Mouse (Mus musculus): ENCODE measurements around the gene 4921511M17Rik. TPM values are rescaled to one million over a fixed set of nuclear protein-coding genes. Genes with fewer than 3 reads are reported as not detected.
"Not testable (repeated sequence)": the region's sequence is repeated elsewhere in the genome, so short reads cannot be mapped to it uniquely, and the experiment has no call there.

Gene 4921511M17Rik
- not detected for total RNA-seq (2021)

- intact Hi-C loops (cut with DNase I): not testable (repeated sequence)
These were observed at the start of gene 4921511M17Rik for GRCm38 (mm10) chrX:154033727-154034126. Gene 4921511M17Rik, minus strand, starts transcription at chrX:154033827.

GRCm38 (mm10) chrX:154054939-154055338 is 21.3 kb upstream of the 4921511M17Rik start, which contains the start of gene Gm10057:
Gene Gm10057, minus strand, starts transcription at chrX:154055039.
- DNase-seq (ENCODE audit: low spot score in 2 of 2); intact Hi-C loops (cut with DNase I): not testable (repeated sequence)

More at GRCm38 (mm10) chrX:154033727-154034126, at the start of gene 4921511M17Rik:
- not testable (repeated sequence) for DNase-seq (ENCODE audit: low spot score in 2 of 2)

DNA sequence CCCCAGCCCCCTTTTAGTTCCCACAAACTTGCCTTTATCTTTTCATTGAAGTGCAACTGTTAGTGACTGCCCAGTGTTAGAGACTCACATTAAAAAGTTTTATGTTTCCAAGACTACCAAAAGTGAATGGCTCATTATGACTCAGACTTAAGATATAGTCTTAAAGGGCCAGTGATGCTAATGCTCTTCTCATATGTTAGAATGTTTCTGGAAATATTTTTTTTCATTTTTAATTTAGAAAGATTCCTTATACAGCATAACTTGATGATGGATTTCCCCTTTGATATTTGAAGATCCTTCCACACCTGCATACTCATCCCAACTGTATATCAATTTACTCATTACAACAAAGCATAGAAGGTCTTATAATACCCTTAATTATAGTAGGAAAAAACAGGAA is 21.1 kb downstream of the 4921511M17Rik start, which contains the start of gene Samt1:
TSS of gene Samt1 (minus strand) at position 101 of the 400 bp plus-strand sequence.
- intact Hi-C loops (cut with DNase I); DNase-seq (ENCODE audit: low spot score in 2 of 2): not testable (repeated sequence)

DNA sequence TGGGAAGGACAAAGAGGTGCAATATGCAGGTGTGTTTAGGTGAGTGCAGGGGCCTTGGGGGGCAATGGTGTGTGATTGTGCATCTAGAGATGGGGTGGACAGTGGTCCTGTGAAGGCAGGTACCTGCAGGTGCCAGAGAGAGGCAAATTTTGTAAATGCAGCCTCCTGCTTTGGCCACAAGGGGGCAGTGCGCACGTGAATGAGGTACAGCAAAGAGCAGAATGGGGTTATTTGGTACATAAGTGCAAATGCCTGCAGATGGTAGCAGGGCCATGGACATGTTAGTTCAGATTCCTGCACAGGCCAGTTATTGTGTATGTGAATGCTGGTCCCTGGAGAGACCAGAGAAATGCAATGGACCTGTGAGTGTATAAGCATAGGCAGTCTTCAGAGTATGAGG is 56.7 kb downstream of the 4921511M17Rik start:
- DNase-seq (ENCODE audit: low spot score in 2 of 2); intact Hi-C loops (cut with DNase I): not testable (repeated sequence)

DNA sequence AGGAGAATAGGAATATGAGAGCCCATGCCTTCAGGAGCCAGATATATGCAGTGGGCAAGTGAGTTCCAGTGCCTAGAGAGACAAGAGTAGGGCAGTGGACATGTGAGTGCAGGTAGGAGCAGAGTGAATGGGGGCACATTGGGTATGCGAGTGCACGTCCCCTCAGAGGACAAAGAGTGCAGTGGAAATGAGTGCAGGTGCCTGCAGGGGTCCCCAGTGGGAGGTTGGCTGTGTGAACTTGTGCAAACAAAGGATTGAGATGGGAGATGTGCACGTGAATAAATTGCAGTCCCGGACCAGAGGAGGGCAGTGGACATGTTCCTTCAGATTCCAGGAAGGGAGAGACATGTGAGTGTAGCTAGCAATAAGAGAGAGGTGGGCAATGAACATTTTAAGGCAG is 57.2 kb downstream of the 4921511M17Rik start:
- DNase-seq (ENCODE audit: low spot score in 2 of 2); intact Hi-C loops (cut with DNase I): not testable (repeated sequence)

DNA sequence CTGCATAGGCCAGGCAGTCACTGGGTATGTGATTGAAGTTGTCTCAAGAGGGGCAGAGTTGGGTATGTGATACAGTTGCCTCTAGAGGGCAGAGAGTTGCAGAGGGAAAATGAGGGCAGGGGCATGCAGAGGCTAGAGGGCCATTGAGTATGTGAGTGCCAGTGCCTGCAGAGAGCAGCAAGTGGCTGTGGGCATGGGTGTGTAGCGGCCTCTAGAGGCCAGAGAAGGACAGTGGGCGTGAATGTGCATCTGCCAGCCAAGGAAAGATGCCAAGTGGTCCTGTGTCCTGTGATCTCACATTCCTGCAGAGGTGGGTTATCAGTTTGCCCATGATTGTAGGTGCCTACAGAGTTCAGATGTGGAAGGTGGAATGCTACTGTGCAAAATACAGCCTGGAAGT is 59.2 kb downstream of the 4921511M17Rik start:
- intact Hi-C loops (cut with DNase I): no loop called here
- DNase-seq (ENCODE audit: low spot score in 2 of 2): no peak

Other genes starting within 250 kb of the 4921511M17Rik start
- 1 to 10 TPM; 6.7 to 7.2 TPM for gene Spin2c, start 201.6 kb downstream of the 4921511M17Rik start, total RNA-seq (2021)
- gene Samt1, start 21.2 kb downstream of the 4921511M17Rik start, total RNA-seq (2021): not detected
- gene Gm10057, start 21.2 kb upstream of the 4921511M17Rik start, total RNA-seq (2021): not detected
- not detected for gene Gm15140, start 86.9 kb upstream of the 4921511M17Rik start, total RNA-seq (2021)